In genomic region chr3:66330896-66331579, GRCm38 (mm10) we compare ENCODE assay signal across 16 mouse cellular contexts. TPM values are rescaled to one million over a fixed set of nuclear protein-coding genes. Genes with fewer than 3 reads are reported as not detected.
DNase-seq lines count a peak whose midpoint lies in the region; TF ChIP-seq lines count a peak whose summit lies in the region.
"Had no signal": no experiment of that assay in that cellular context is flagged by ENCODE, and none has a peak within 500 bp of the region (broad histone marks: within the 10 kb centered on the region; RNA-seq: fewer than 3 reads in every experiment).

No protein-coding gene starts in this region.

- peaks cover 4% of the 10 kb centered on the region for H3K4me1 ChIP-seq in testis, adult 2 months (ENCODE audit: control insufficient read depth, insufficient read depth, low read length)

- no peak for DNase-seq in testis, postnatal 10 days (ENCODE audit: low spot score)
- peak; percentile 68 to 74 for DNase-seq in lung, adult 18-20 months
- DNase-seq in lung, postnatal 25 days (ENCODE audit: low spot score): peak; percentile 73
- no peak for DNase-seq in kidney, postnatal 14 days
- no peak for DNase-seq in adrenal gland, adult 2 months
- no peak for DNase-seq in embryo, embryonic 11 days

- H3K36me3 ChIP-seq in testis, adult 2 months (ENCODE audit: control insufficient read depth, insufficient read depth, low read length): no peaks in the 10 kb centered on the region
- H3K36me3 ChIP-seq: embryonic facial prominence, embryonic 10.5 days; heart, embryonic 15.5 days; neural tube, embryonic 13.5 days had no signal

- H3K4me3 ChIP-seq in testis, adult 2 months (ENCODE audit: control insufficient read depth, low read depth, low read length): peak overlapping the region; percentile 1; the same call in 1 of the 2 replicates
- H3K4me3 ChIP-seq: embryonic facial prominence, embryonic 10.5 days; heart, embryonic 15.5 days; neural tube, embryonic 13.5 days had no signal

- no peaks in the 10 kb centered on the region for H3K27me3 ChIP-seq in testis, adult 2 months (ENCODE audit: control insufficient read depth, insufficient read depth, low read length)
- H3K27me3 ChIP-seq: heart, embryonic 15.5 days; neural tube, embryonic 13.5 days; Patski had no signal

- no peak for TF ChIP-seq CTCF in testis, adult 2 months (IDR thresholded peaks at IDR 0.05; ENCODE audit: control insufficient read depth, insufficient read depth, insufficient replicate concordance, low read depth, low read length)

- no peak overlapping the region for H3K27ac ChIP-seq in testis, adult 2 months (ENCODE audit: control insufficient read depth, insufficient read depth, low read depth, low read length)
- H3K27ac ChIP-seq: embryonic facial prominence, embryonic 10.5 days; heart, embryonic 15.5 days; neural tube, embryonic 13.5 days had no signal

- no peak for TF ChIP-seq POLR2A in testis, adult 2 months (IDR thresholded peaks at IDR 0.05; ENCODE audit: control insufficient read depth, low read depth, low read length)

RNA-seq across cellular contexts. Expression of gene Veph1, which starts 34.4 kb away (rescaled TPM):
- polyA plus RNA-seq in testis, adult 2 months (2012; rRNA removed): 0.14 and 0.19 TPM in 2 replicates
- total RNA-seq in adrenal gland, adult 2 months (2021): under 1 TPM in 1 of 2 experiments, not detected in 1; 0.09 TPM
- polyA plus RNA-seq in adrenal gland, adult 2 months (2012; rRNA removed): not detected in 2 replicates
- total RNA-seq: adrenal gland, postnatal 14 days had no signal
- polyA plus RNA-seq: C2C12; inflammation-experienced regulatory T-cells, adult 6 months; liver, postnatal 0 days; small intestine, adult 2 months had no signal

Comparison
In these comparisons a context has a peak if more than half of its experiments do, and no peak if none do; other contexts are left out.
1. DNase-seq: peak in lung, adult 18-20 months (2 of 2) and lung, postnatal 25 days (single experiment); none in testis, postnatal 10 days (single experiment), kidney, postnatal 14 days (single experiment), adrenal gland, adult 2 months (single experiment) and embryo, embryonic 11 days (single experiment).